Mouse (Mus musculus) heart, embryonic 14.5 days (tissue): ENCODE results near the gene Ulk4. TPM values are rescaled to one million over a fixed set of nuclear protein-coding genes. Genes with fewer than 3 reads are reported as not detected.

Experiments
- ATAC-seq: fragments of 200-750 bp; cut with Nextera tagmentation; 2 replicates; pipeline ENCODE4 v1.8.0; 2017; ENCODE audit warnings: low read depth, moderate TSS enrichment; ENCODE audit not compliant: insufficient number of reproducible peaks, insufficient read depth, low FRiP score
- H3K27ac ChIP-seq, 2 experiments: fragments of 200-500 bp in 1 of 2; fragments of 300-500 bp in 1 of 2; sonication (generic) in 1 of 2; replicated peaks in 1 of 2; 2 replicates each; pipeline ENCODE4 v1.5.1; 2012 to 2014; ENCODE audit warnings: low read depth in 2 of 2, low read length in 2 of 2, control low read depth in 1 of 2, mild to moderate bottlenecking in 1 of 2, mixed read lengths in 1 of 2; ENCODE audit not compliant: control insufficient read depth in 1 of 2, insufficient read depth in 1 of 2
- H3K27me3 ChIP-seq: fragments of 300-500 bp; sonication (generic); 2 replicates; pipeline ENCODE4 v1.6.1; 2014; ENCODE audit warnings: mild to moderate bottlenecking, low read length, control low read depth; ENCODE audit not compliant: control insufficient read depth, insufficient read depth
- H3K36me3 ChIP-seq: fragments of 300-500 bp; sonication (generic); 2 replicates; pipeline ENCODE4 v1.6.1; 2014; ENCODE audit warnings: mild to moderate bottlenecking, control low read depth, low read length, mixed read lengths; ENCODE audit not compliant: control insufficient read depth, insufficient read depth
- H3K4me1 ChIP-seq, 2 experiments: fragments of 200-500 bp in 1 of 2; fragments of 300-500 bp in 1 of 2; sonication (generic) in 1 of 2; 2 replicates each; pipeline ENCODE4 v1.6.1; 2012 to 2014; ENCODE audit warnings: low read length in 2 of 2, control low read depth in 1 of 2, mixed read lengths in 1 of 2; ENCODE audit not compliant: control insufficient read depth in 2 of 2, insufficient read depth in 2 of 2
- H3K4me2 ChIP-seq: fragments of 300-500 bp; sonication (generic); 2 replicates; pipeline ENCODE4 v1.6.1; 2014; ENCODE audit warnings: mild to moderate bottlenecking, low read length
- H3K4me3 ChIP-seq, 2 experiments: fragments of 200-500 bp in 1 of 2; fragments of 300-500 bp in 1 of 2; sonication (generic) in 1 of 2; 2 replicates each; pipeline ENCODE4 v1.5.1; 2012 to 2014; ENCODE audit warnings: low read length in 2 of 2, mild to moderate bottlenecking in 2 of 2, control low read depth in 1 of 2, low read depth in 1 of 2, moderate library complexity in 1 of 2; ENCODE audit not compliant: control insufficient read depth in 1 of 2, insufficient read depth in 1 of 2
- H3K9ac ChIP-seq: fragments of 300-500 bp; sonication (generic); 2 replicates; pipeline ENCODE4 v1.6.1; 2014; ENCODE audit warnings: mild to moderate bottlenecking, low read length
- H3K9me3 ChIP-seq: fragments of 300-500 bp; sonication (generic); 2 replicates; pipeline ENCODE4 v1.6.1; 2016; ENCODE audit warnings: low read length, control low read depth; ENCODE audit not compliant: control insufficient read depth
- WGBS: fragments of 180-500 bp; shearing (Covaris S2); extraction: QIAGEN DNeasy Blood & Tissue Kit; methylation state at CpG from one replicate; pipeline ENCODE4 v1.1.7; 2014; 5-methylcytosine and 5-hydroxymethylcytosine counted together
- polyA plus RNA-seq: library from polyadenylated mRNA; unstranded; fragments of >200 nt; fragmentation: Nextera tagmentation; extraction: Ambion mirVana; gene quantifications from 2 replicates; pipeline ENCODE4 v1.2.1, GENCODE M21; 2014

The Ulk4 gene
- polyA plus RNA-seq, 1 experiment from 2014 or later = 95.4 TPM

DNA sequence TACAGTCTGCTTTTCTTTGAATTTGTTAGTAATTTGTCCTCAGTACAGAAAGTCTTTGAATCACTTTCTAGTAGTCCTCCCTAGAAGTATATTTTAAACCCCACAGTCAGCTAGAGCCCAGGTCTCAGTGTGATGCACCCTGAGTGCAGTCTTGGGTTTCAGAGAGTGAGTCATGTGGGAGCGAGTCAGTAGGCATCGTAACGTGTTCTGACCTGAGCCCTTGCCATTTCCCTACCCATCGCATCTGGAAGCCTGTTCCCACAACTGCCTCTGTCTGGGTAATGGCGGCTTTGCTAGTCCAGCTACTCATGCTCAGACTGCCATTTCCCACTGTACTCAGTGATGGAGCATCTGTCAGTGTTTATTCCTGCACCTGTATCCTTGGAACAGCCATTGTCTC is 318.9 kb downstream of the Ulk4 start:
- Histone ChIP-seq H3K36me3 (peaks cover 100% of the 10 kb centered on the region), H3K27ac (peak overlapping the region in 1 of 2 experiments; percentile 11; a peak in 1 of 4 replicates), H3K9ac (no peak overlapping the region), H3K4me1 (peaks cover 8 to 43% of the 10 kb centered on the region in 2 experiments; a peak in 3 of 4 replicates), H3K27me3 (no peaks in the 10 kb centered on the region), H3K9me3 (no peaks in the 10 kb centered on the region), H3K4me2 (no peak overlapping the region), H3K4me3 (no peak overlapping the region)
- WGBS = 84% methylated on average over 5 of the region's 5 CpGs
- no peak for ATAC-seq

GRCm38 (mm10) chr9:120951947-120952346 is 325.1 kb downstream of the Ulk4 start:
- Histone ChIP-seq H3K9ac (no peak overlapping the region), H3K4me2 (no peak overlapping the region), H3K4me3 (no peak overlapping the region), H3K27me3 (no peaks in the 10 kb centered on the region), H3K36me3 (peaks cover 77% of the 10 kb centered on the region), H3K27ac (no peak overlapping the region), H3K4me1 (peaks cover 4 to 22% of the 10 kb centered on the region in 2 experiments; a peak in 3 of 4 replicates), H3K9me3 (no peaks in the 10 kb centered on the region)
- ATAC-seq = no peak
- 63% methylated on average over 3 of the region's 3 CpGs for WGBS

- no peak for ATAC-seq
- H3K9me3 ChIP-seq = no peaks in the 10 kb centered on the region
- H3K4me2 ChIP-seq = no peak overlapping the region
- H3K9ac ChIP-seq = no peak overlapping the region
- H3K27me3 ChIP-seq = no peaks in the 10 kb centered on the region
- H3K4me3 ChIP-seq = no peak overlapping the region
- H3K4me1 ChIP-seq = peaks cover 4 to 31% of the 10 kb centered on the region in 2 experiments; a peak in 3 of 4 replicates
- 92% methylated on average over 12 of the region's 12 CpGs for WGBS
- H3K27ac ChIP-seq = no peak overlapping the region
- H3K36me3 ChIP-seq = peaks cover 65% of the 10 kb centered on the region
Measured at GRCm38 (mm10) chr9:120950761-120951160, 326.2 kb downstream of the Ulk4 start.

DNA sequence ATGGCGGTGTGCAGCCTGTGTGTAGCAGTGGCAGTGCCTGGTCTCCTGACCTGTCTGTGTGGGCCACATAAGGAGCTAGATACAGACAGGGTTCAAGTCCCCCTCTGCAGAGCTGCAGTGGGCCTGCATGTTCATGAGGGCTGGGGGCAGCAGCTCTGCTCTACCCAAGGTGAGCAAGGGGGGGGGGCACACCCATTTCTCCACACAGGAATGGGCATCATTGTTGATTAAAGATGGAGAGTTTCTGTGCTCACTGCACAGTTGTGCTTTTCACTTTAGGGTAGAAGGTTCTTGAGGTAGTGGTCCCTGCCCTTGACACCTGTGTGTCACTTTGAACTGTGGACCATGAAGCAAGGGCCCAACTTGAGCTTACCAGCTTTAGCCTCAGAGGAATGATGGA is 328.2 kb downstream of the Ulk4 start:
- Histone ChIP-seq H3K9me3 (no peaks in the 10 kb centered on the region), H3K4me2 (no peak overlapping the region), H3K4me3 (no peak overlapping the region), H3K27ac (no peak overlapping the region), H3K9ac (no peak overlapping the region), H3K4me1 (peaks cover 6 to 47% of the 10 kb centered on the region in 2 experiments), H3K36me3 (peaks cover 46% of the 10 kb centered on the region), H3K27me3 (no peaks in the 10 kb centered on the region)
- 92% methylated on average over 1 of the region's 1 CpGs for WGBS
- ATAC-seq = no peak

DNA sequence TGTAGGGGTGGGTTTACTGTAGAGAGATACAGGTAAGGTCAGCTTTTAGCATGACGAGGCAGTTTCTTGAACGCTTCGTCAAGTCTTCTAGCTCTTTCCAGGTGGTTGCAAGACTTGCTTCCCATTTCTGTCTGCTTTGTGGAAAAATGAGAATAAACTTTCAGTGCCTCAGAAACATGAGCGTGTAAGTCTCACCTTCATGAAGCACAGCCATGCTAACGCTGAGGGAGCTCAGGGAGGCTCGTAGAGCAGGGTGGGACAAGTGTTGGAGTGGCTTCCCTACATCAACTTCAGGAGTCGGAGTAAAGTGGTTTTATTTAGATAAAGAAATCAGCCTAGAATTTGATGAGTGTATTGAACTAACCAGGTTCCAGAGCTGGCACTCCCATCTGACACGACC is 330.9 kb downstream of the Ulk4 start:
- Histone ChIP-seq H3K4me1 (peaks cover 4 to 65% of the 10 kb centered on the region in 2 experiments), H3K9ac (no peak overlapping the region), H3K36me3 (peaks cover 37% of the 10 kb centered on the region), H3K27me3 (no peaks in the 10 kb centered on the region), H3K4me2 (no peak overlapping the region), H3K9me3 (no peaks in the 10 kb centered on the region), H3K27ac (no peak overlapping the region), H3K4me3 (no peak overlapping the region)
- 70% methylated on average over 8 of the region's 8 CpGs for WGBS
- no peak for ATAC-seq

- 61% methylated on average over 3 of the region's 3 CpGs for WGBS
- H3K4me1 ChIP-seq = peaks cover 6 to 82% of the 10 kb centered on the region in 2 experiments
- ATAC-seq = no peak
Measured at GRCm38 (mm10) chr9:120944211-120944610, 332.8 kb downstream of the Ulk4 start.

GRCm38 (mm10) chr9:120943757-120944156 is 333.2 kb downstream of the Ulk4 start:
- H3K9ac ChIP-seq = no peak overlapping the region
- H3K36me3 ChIP-seq = peaks cover 40% of the 10 kb centered on the region
- H3K9me3 ChIP-seq = no peaks in the 10 kb centered on the region
- H3K4me1 ChIP-seq = peaks cover 6 to 80% of the 10 kb centered on the region in 2 experiments
- H3K27me3 ChIP-seq = no peaks in the 10 kb centered on the region
- no peak overlapping the region for H3K4me3 ChIP-seq
- 49% methylated on average over 1 of the region's 1 CpGs for WGBS
- ATAC-seq = no peak
- H3K27ac ChIP-seq = no peak overlapping the region
- no peak overlapping the region for H3K4me2 ChIP-seq

More at GRCm38 (mm10) chr9:120944211-120944610, 332.8 kb downstream of the Ulk4 start:
- Histone ChIP-seq H3K4me2 (no peak overlapping the region), H3K36me3 (peaks cover 40% of the 10 kb centered on the region), H3K9ac (no peak overlapping the region), H3K27ac (no peak overlapping the region), H3K9me3 (no peaks in the 10 kb centered on the region), H3K27me3 (no peaks in the 10 kb centered on the region), H3K4me3 (no peak overlapping the region)

GRCm38 (mm10) chr9:120940858-120941257 is 336.1 kb downstream of the Ulk4 start:
- no peak overlapping the region for H3K4me2 ChIP-seq
- no peaks in the 10 kb centered on the region for H3K27me3 ChIP-seq
- H3K4me1 ChIP-seq = peaks cover 7 to 84% of the 10 kb centered on the region in 2 experiments
- no peaks in the 10 kb centered on the region for H3K9me3 ChIP-seq
- H3K27ac ChIP-seq = no peak overlapping the region
- no peak overlapping the region for H3K9ac ChIP-seq
- no peak for ATAC-seq
- H3K4me3 ChIP-seq = no peak overlapping the region
- 90% methylated on average over 3 of the region's 3 CpGs for WGBS
- peaks cover 35% of the 10 kb centered on the region for H3K36me3 ChIP-seq
